Mouse (Mus musculus): ENCODE measurements around the gene Mrpl2. TPM values are rescaled to one million over a fixed set of nuclear protein-coding genes. Genes with fewer than 3 reads are reported as not detected.

Mrpl2 gene
- polyA plus RNA-seq, 1 experiment from 2014 or later, result 74.9 TPM

DNA sequence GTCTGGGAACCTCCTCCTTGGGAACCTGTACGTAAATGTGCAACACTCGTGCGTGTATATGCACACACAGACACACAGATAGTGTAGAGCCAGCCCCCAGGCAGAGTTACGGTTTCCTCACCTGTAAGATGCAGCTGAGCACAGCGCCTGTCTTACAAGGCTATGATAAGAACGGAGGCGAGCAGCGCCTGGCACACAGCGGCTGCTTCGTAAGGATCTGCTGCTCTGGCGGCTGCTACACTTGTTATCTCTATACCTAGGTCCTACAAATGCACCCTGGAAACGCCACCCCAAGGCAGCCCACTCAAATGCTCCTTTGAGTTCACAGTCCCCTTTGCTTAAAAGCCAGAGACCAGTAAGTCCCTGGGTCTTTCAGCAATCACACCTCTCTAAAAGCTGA lies 44.6 kb downstream of the Mrpl2 start:
- peaks cover 11% of the 10 kb centered on the region for H3K36me3 ChIP-seq (ENCODE audit: control insufficient read depth, insufficient read depth)
- no peak overlapping the region for H3K9ac ChIP-seq (replicated peaks; ENCODE audit: low read depth, low read length)
- H3K27me3 ChIP-seq (replicated peaks; ENCODE audit: control insufficient read depth, insufficient read depth, low read length), result no peaks in the 10 kb centered on the region
- WGBS, result 94% methylated on average over 12 of the region's 12 CpGs
- H3K4me3 ChIP-seq (replicated peaks; ENCODE audit: low read length), result no peak overlapping the region
- no peaks in the 10 kb centered on the region for H3K4me1 ChIP-seq (replicated peaks; ENCODE audit: control insufficient read depth, insufficient read depth, low read length)
- H3K4me2 ChIP-seq (ENCODE audit: low read length), result no peak overlapping the region
- no peak overlapping the region for H3K27ac ChIP-seq (ENCODE audit: low read length)
- no peaks in the 10 kb centered on the region for H3K9me3 ChIP-seq (ENCODE audit: control insufficient read depth, low read length)
- ATAC-seq, result no peak

DNA sequence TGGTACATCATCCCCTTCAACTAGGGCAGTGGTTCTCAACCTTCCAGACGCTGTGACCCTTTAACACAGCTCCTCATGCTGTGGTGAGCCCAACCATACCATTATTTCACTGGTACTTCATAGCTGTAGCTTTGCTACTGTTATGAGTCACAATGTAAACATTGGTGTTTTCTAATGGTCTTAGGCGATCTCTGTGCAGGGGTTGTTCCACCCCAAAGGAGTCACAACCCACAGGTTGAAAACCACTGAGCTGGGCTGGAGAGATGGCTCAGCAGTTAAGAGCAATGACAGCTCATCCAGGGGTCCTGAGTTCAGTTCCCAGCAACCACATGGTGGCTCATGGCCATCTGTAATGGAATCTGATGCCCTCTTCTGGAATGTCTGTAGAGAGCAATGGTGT lies 45.4 kb downstream of the Mrpl2 start:
- H3K4me3 ChIP-seq (replicated peaks; ENCODE audit: low read length), result no peak overlapping the region
- H3K9ac ChIP-seq (replicated peaks; ENCODE audit: low read depth, low read length), result no peak overlapping the region
- peaks cover 6% of the 10 kb centered on the region for H3K36me3 ChIP-seq (ENCODE audit: control insufficient read depth, insufficient read depth)
- ATAC-seq, result no peak
- WGBS, result 98% methylated on average over 2 of the region's 2 CpGs
- no peak overlapping the region for H3K27ac ChIP-seq (ENCODE audit: low read length)
- H3K4me1 ChIP-seq (replicated peaks; ENCODE audit: control insufficient read depth, insufficient read depth, low read length), result no peaks in the 10 kb centered on the region
- no peaks in the 10 kb centered on the region for H3K9me3 ChIP-seq (ENCODE audit: control insufficient read depth, low read length)
- H3K4me2 ChIP-seq (ENCODE audit: low read length), result no peak overlapping the region
- no peaks in the 10 kb centered on the region for H3K27me3 ChIP-seq (replicated peaks; ENCODE audit: control insufficient read depth, insufficient read depth, low read length)

DNA sequence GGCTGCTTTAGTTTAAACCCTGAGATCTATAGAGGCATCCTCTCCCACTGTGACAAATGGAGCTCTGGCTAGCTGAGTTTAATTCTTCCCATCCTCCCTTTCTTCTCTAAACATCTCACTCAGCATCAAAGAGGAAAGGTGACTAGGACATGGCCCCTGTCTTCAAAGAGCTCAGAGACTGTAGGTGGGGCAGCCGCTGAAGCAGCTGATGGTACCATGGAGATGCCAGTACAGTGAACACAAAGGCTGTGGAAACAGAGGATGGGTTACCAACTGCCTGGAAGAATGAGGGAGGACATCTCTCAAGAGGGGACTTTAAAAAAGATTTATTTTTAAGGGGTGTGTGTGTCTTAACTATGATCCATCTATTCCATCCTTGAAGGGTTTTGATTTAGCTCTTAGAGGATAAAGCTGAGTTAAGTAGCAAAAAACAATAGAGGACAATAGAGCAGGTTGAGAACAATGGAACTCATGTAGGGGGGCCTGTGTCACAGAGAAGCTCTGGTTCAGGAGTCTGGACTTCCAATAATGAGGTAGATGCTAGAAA lies 48.6 kb downstream of the Mrpl2 start:
- H3K27ac ChIP-seq (ENCODE audit: low read length), result no peak overlapping the region
- H3K9me3 ChIP-seq (ENCODE audit: control insufficient read depth, low read length), result no peaks in the 10 kb centered on the region
- no peak overlapping the region for H3K4me2 ChIP-seq (ENCODE audit: low read length)
- no peak for ATAC-seq
- no peak overlapping the region for H3K4me3 ChIP-seq (replicated peaks; ENCODE audit: low read length)
- no peak overlapping the region for H3K9ac ChIP-seq (replicated peaks; ENCODE audit: low read depth, low read length)
- no peaks in the 10 kb centered on the region for H3K27me3 ChIP-seq (replicated peaks; ENCODE audit: control insufficient read depth, insufficient read depth, low read length)
- peaks cover 2% of the 10 kb centered on the region; the same call in 1 of the 2 replicates for H3K36me3 ChIP-seq (ENCODE audit: control insufficient read depth, insufficient read depth)
- 76% methylated on average over 1 of the region's 1 CpGs for WGBS
- H3K4me1 ChIP-seq (replicated peaks; ENCODE audit: control insufficient read depth, insufficient read depth, low read length), result no peaks in the 10 kb centered on the region

DNA sequence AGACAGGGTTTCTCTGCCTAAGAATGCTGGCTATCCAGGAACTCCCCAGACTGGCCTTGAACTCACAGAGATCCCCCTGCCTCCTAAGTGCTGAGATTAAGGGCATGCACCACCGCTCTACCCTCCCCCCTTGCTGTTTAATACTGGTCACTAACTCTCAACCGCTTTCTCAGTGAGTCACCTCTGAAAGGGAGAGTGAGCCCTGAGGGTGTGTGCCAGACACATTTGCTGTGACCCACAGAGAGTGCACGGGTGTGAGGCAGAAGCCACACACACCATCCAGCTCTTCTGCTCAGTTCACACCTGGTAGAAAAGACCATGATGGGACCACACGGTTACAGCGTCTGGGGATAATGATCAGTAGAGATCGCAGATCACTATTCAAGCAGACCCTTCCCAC lies 52.5 kb downstream of the Mrpl2 start:
- no peak overlapping the region for H3K27ac ChIP-seq (ENCODE audit: low read length)
- H3K36me3 ChIP-seq (ENCODE audit: control insufficient read depth, insufficient read depth), result peaks cover 2% of the 10 kb centered on the region; the same call in 1 of the 2 replicates
- no peak overlapping the region for H3K4me2 ChIP-seq (ENCODE audit: low read length)
- H3K9me3 ChIP-seq (ENCODE audit: control insufficient read depth, low read length), result no peaks in the 10 kb centered on the region
- 89% methylated on average over 6 of the region's 6 CpGs for WGBS
- peaks cover 22% of the 10 kb centered on the region for H3K4me1 ChIP-seq (replicated peaks; ENCODE audit: control insufficient read depth, insufficient read depth, low read length)
- no peak for ATAC-seq
- H3K27me3 ChIP-seq (replicated peaks; ENCODE audit: control insufficient read depth, insufficient read depth, low read length), result no peaks in the 10 kb centered on the region
- no peak overlapping the region for H3K9ac ChIP-seq (replicated peaks; ENCODE audit: low read depth, low read length)
- no peak overlapping the region for H3K4me3 ChIP-seq (replicated peaks; ENCODE audit: low read length)

DNA sequence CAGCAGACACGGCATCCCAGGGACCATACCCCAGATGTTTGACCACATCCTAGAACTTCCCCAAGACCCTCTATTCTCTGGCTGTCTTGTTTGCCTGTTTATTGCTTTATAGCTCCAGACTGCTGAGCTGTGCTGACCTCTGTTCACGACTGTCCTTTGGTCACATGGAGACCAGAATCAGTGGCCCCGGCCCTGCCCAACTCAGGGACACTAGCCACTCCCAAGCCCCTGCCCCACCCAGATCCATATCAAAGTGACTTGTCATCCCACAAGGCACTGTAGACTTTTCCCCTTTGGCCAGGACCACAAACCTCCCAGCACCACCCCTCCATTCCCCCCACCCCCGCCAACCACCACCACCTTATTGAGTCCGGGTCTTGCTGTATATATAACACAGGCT lies 53.2 kb downstream of the Mrpl2 start:
- no peaks in the 10 kb centered on the region for H3K27me3 ChIP-seq (replicated peaks; ENCODE audit: control insufficient read depth, insufficient read depth, low read length)
- H3K36me3 ChIP-seq (ENCODE audit: control insufficient read depth, insufficient read depth), result peaks cover 2% of the 10 kb centered on the region; the same call in 1 of the 2 replicates
- no peak overlapping the region for H3K4me3 ChIP-seq (replicated peaks; ENCODE audit: low read length)
- no peak overlapping the region for H3K9ac ChIP-seq (replicated peaks; ENCODE audit: low read depth, low read length)
- ATAC-seq, result no peak
- no peaks in the 10 kb centered on the region for H3K9me3 ChIP-seq (ENCODE audit: control insufficient read depth, low read length)
- no peak overlapping the region for H3K27ac ChIP-seq (ENCODE audit: low read length)
- peaks cover 29% of the 10 kb centered on the region for H3K4me1 ChIP-seq (replicated peaks; ENCODE audit: control insufficient read depth, insufficient read depth, low read length)
- no peak overlapping the region for H3K4me2 ChIP-seq (ENCODE audit: low read length)
- WGBS, result 90% methylated on average over 5 of the region's 5 CpGs

Other genes starting within 250 kb of the Mrpl2 start
- gene Crip3, start 217.3 kb upstream of the Mrpl2 start, polyA plus RNA-seq (2015; fragmentation: Nextera tagmentation; extraction: Ambion mirVana), result 2.1 and 2.2 TPM in 2 replicates
- not detected in 2 replicates for gene Slc22a7, start 207.8 kb upstream of the Mrpl2 start, polyA plus RNA-seq (2015; fragmentation: Nextera tagmentation; extraction: Ambion mirVana)
- 5.1 and 5.6 TPM in 2 replicates for gene Ttbk1, start 158.6 kb upstream of the Mrpl2 start, polyA plus RNA-seq (2015; fragmentation: Nextera tagmentation; extraction: Ambion mirVana)
- 26.0 and 26.6 TPM in 2 replicates for gene Dnph1, start 149.5 kb upstream of the Mrpl2 start, polyA plus RNA-seq (2015; fragmentation: Nextera tagmentation; extraction: Ambion mirVana)
- gene Cul9, start 99.8 kb upstream of the Mrpl2 start, polyA plus RNA-seq (2015; fragmentation: Nextera tagmentation; extraction: Ambion mirVana), result 17.3 and 19.8 TPM in 2 replicates
- 3.4 and 3.6 TPM in 2 replicates for gene Srf, start 90.1 kb upstream of the Mrpl2 start, polyA plus RNA-seq (2015; fragmentation: Nextera tagmentation; extraction: Ambion mirVana)
- 33.9 and 36.5 TPM in 2 replicates for gene Ptk7, start 16.7 kb upstream of the Mrpl2 start, polyA plus RNA-seq (2015; fragmentation: Nextera tagmentation; extraction: Ambion mirVana)
- 42.8 and 43.9 TPM in 2 replicates for gene Klc4, start 207 bp upstream of the Mrpl2 start, polyA plus RNA-seq (2015; fragmentation: Nextera tagmentation; extraction: Ambion mirVana)
- 38.8 and 42.8 TPM in 2 replicates for gene Cul7, start 4.1 kb downstream of the Mrpl2 start, polyA plus RNA-seq (2015; fragmentation: Nextera tagmentation; extraction: Ambion mirVana)
- 47.7 and 51.1 TPM in 2 replicates for gene Rrp36, start 28.1 kb downstream of the Mrpl2 start, polyA plus RNA-seq (2015; fragmentation: Nextera tagmentation; extraction: Ambion mirVana)
- gene Mea1, start 32.6 kb downstream of the Mrpl2 start, polyA plus RNA-seq (2015; fragmentation: Nextera tagmentation; extraction: Ambion mirVana), result 208 and 240 TPM in 2 replicates
- 191 and 194 TPM in 2 replicates for gene Klhdc3, start 34.7 kb downstream of the Mrpl2 start, polyA plus RNA-seq (2015; fragmentation: Nextera tagmentation; extraction: Ambion mirVana)
- gene Ppp2r5d, start 58.9 kb downstream of the Mrpl2 start, polyA plus RNA-seq (2015; fragmentation: Nextera tagmentation; extraction: Ambion mirVana), result 87.5 and 96.6 TPM in 2 replicates
- 22.7 and 24.6 TPM in 2 replicates for gene Pex6, start 65.2 kb downstream of the Mrpl2 start, polyA plus RNA-seq (2015; fragmentation: Nextera tagmentation; extraction: Ambion mirVana)
- gene Gnmt, start 82.9 kb downstream of the Mrpl2 start, polyA plus RNA-seq (2015; fragmentation: Nextera tagmentation; extraction: Ambion mirVana), result 0.93 and 1.1 TPM in 2 replicates
- 61.9 and 64.5 TPM in 2 replicates for gene Cnpy3, start 106.0 kb downstream of the Mrpl2 start, polyA plus RNA-seq (2015; fragmentation: Nextera tagmentation; extraction: Ambion mirVana)
- gene Ptcra, start 117.5 kb downstream of the Mrpl2 start, polyA plus RNA-seq (2015; fragmentation: Nextera tagmentation; extraction: Ambion mirVana), result 0.39 TPM in 1 of 2 replicates, not detected in the other
- gene 2310039H08Rik, start 126.4 kb downstream of the Mrpl2 start, polyA plus RNA-seq (2015; fragmentation: Nextera tagmentation; extraction: Ambion mirVana), result 52.8 and 56.0 TPM in 2 replicates
- 107 and 115 TPM in 2 replicates for gene Rpl7l1, start 136.4 kb downstream of the Mrpl2 start, polyA plus RNA-seq (2015; fragmentation: Nextera tagmentation; extraction: Ambion mirVana)
- gene Bicral, start 212.3 kb downstream of the Mrpl2 start, polyA plus RNA-seq (2015; fragmentation: Nextera tagmentation; extraction: Ambion mirVana), result 8.8 and 10.0 TPM in 2 replicates
- gene Tbcc, start 244.5 kb downstream of the Mrpl2 start, polyA plus RNA-seq (2015; fragmentation: Nextera tagmentation; extraction: Ambion mirVana), result 52.6 and 55.6 TPM in 2 replicates

Data from forebrain, embryonic 16.5 days (tissue).